ENCODE assay signal across 11 mouse cellular contexts in the genomic region with DNA sequence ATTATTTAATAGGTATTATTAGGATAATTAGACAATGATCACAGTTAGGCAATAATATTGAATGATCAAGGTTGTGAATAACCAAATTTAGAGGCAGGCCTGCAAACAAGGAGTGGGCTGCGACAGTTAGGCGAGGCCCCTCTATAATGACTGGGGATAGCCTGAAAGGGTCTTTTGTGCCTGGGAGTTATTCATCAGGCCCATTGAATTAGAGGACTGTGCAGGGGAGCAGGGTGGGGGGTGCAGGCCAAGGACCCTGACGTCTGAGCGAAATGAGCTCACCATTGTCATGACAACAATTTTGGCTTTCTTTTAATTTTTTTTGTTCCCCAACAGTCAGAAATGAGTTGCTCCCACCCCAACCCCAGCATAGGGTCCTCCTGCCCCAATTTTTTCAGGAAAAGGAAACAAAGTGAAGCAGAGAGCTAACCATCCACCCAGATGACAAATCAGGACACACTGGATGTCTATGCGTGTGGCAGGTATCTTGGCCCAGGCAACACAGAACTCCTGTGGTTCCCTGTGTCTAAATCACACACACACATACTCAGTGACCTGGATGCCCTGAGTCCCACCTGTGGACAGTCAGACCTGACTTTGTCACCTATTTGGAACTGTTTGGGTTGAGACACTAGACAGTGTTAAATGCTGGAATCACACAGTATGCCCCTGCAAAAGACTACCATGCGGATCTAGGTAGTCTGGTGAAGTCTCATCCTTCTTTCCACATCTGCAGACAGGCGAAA. TPM values are rescaled to one million over a fixed set of nuclear protein-coding genes. Genes with fewer than 3 reads are reported as not detected.
DNase-seq lines count a peak whose midpoint lies in the region; ATAC-seq and TF ChIP-seq lines count a peak whose summit lies in the region.
"Had no signal": no experiment of that assay in that cellular context is flagged by ENCODE, and none has a peak within 500 bp of the region (broad histone marks: within the 10 kb centered on the region; RNA-seq: fewer than 3 reads in every experiment).

No protein-coding gene starts in this region.

- TF ChIP-seq CTCF in midbrain, postnatal 0 days (IDR thresholded peaks at IDR 0.05), result no peak

- peaks cover 11% of the 10 kb centered on the region; the same call in 1 of the 2 replicates for H3K27me3 ChIP-seq in midbrain, embryonic 10.5 days (ENCODE audit: low read depth, poor library complexity, severe bottlenecking)
- no peaks in the 10 kb centered on the region for H3K27me3 ChIP-seq in midbrain, postnatal 0 days (ENCODE audit: insufficient read depth, low read length)
- peaks cover 32% of the 10 kb centered on the region for H3K27me3 ChIP-seq in forebrain, embryonic 13.5 days
- no peaks in the 10 kb centered on the region for H3K27me3 ChIP-seq in hindbrain, embryonic 14.5 days (ENCODE audit: control insufficient read depth, insufficient read depth, low read length)
- H3K27me3 ChIP-seq in neural tube, embryonic 14.5 days (ENCODE audit: control insufficient read depth, insufficient read depth, low read length), result no peaks in the 10 kb centered on the region
- H3K27me3 ChIP-seq: kidney, embryonic 15.5 days; liver, embryonic 15.5 days had no signal

- peak; percentile 21 for DNase-seq in midbrain, embryonic 10.5 days (ENCODE audit: low spot score)
- DNase-seq in midbrain, postnatal 0 days (ENCODE audit: low spot score), result no peak
- no peak for DNase-seq in hindbrain, embryonic 14.5 days (ENCODE audit: low spot score)
- no peak for DNase-seq in adrenal gland, postnatal 10 days
- DNase-seq in right cerebral cortex, postnatal 36 days (ENCODE audit: low spot score in 2 of 2), result no peak

- 57% methylated on average over 7 of the region's 7 CpGs for WGBS in midbrain, embryonic 10.5 days
- WGBS in midbrain, postnatal 0 days, result 50% methylated on average over 7 of the region's 7 CpGs
- 11% methylated on average over 7 of the region's 7 CpGs for whole genome bisulfite sequencing in forebrain, embryonic 13.5 days
- WGBS in hindbrain, embryonic 14.5 days, result 30% methylated on average over 7 of the region's 7 CpGs
- 27% methylated on average over 7 of the region's 7 CpGs for WGBS in neural tube, embryonic 14.5 days

- H3K4me2 ChIP-seq in midbrain, postnatal 0 days (ENCODE audit: low read depth, low read length, poor library complexity, severe bottlenecking), result no peak overlapping the region
- no peak overlapping the region for H3K4me2 ChIP-seq in forebrain, embryonic 13.5 days
- H3K4me2 ChIP-seq in hindbrain, embryonic 14.5 days (replicated peaks), result no peak overlapping the region
- H3K4me2 ChIP-seq in neural tube, embryonic 14.5 days (ENCODE audit: low read depth, low read length), result no peak overlapping the region
- H3K4me2 ChIP-seq: kidney, embryonic 15.5 days; liver, embryonic 15.5 days had no signal

- no peak overlapping the region for H3K9ac ChIP-seq in midbrain, postnatal 0 days (replicated peaks; ENCODE audit: low read length, poor library complexity, severe bottlenecking)
- no peak overlapping the region for H3K9ac ChIP-seq in forebrain, embryonic 13.5 days
- no peak overlapping the region for H3K9ac ChIP-seq in hindbrain, embryonic 14.5 days
- no peak overlapping the region for H3K9ac ChIP-seq in neural tube, embryonic 14.5 days (replicated peaks; ENCODE audit: low read depth, low read length)
- H3K9ac ChIP-seq: kidney, embryonic 15.5 days; liver, embryonic 15.5 days had no signal

- H3K4me1 ChIP-seq in midbrain, embryonic 10.5 days, result peaks cover 15% of the 10 kb centered on the region
- no peaks in the 10 kb centered on the region for H3K4me1 ChIP-seq in midbrain, postnatal 0 days (ENCODE audit: insufficient read depth, low read length)
- peaks cover 15% of the 10 kb centered on the region for H3K4me1 ChIP-seq in forebrain, embryonic 13.5 days
- no peaks in the 10 kb centered on the region for H3K4me1 ChIP-seq in hindbrain, embryonic 14.5 days (replicated peaks; ENCODE audit: control insufficient read depth, insufficient read depth, low read length)
- H3K4me1 ChIP-seq in neural tube, embryonic 14.5 days (ENCODE audit: control insufficient read depth, insufficient read depth, low read length), result no peaks in the 10 kb centered on the region
- H3K4me1 ChIP-seq: liver, embryonic 15.5 days had no signal

- peak overlapping the region; percentile 53 for H3K27ac ChIP-seq in midbrain, embryonic 10.5 days (replicated peaks)
- no peak overlapping the region for H3K27ac ChIP-seq in midbrain, postnatal 0 days (ENCODE audit: low read depth, low read length)
- peak overlapping the region; percentile 15; the same call in 1 of the 2 replicates for H3K27ac ChIP-seq in forebrain, embryonic 13.5 days
- no peak overlapping the region for H3K27ac ChIP-seq in hindbrain, embryonic 14.5 days
- H3K27ac ChIP-seq in neural tube, embryonic 14.5 days (ENCODE audit: low read depth, low read length), result no peak overlapping the region
- H3K27ac ChIP-seq: kidney, embryonic 15.5 days; liver, embryonic 15.5 days had no signal

- ATAC-seq in midbrain, postnatal 0 days (ENCODE audit: low FRiP score), result no peak
- ATAC-seq in forebrain, embryonic 13.5 days, result peak; percentile 88
- ATAC-seq in hindbrain, embryonic 14.5 days (ENCODE audit: low FRiP score), result peak; percentile 60; the same call in 1 of the 2 replicates
- ATAC-seq in neural tube, embryonic 14.5 days (ENCODE audit: low read depth), result peak; percentile 56; the same call in 1 of the 2 replicates
- ATAC-seq in erythroblast, adult 5-6 weeks (replicated peaks; ENCODE audit: low FRiP score, poor library complexity, severe bottlenecking), result no peak

- no peaks in the 10 kb centered on the region for H3K9me3 ChIP-seq in midbrain, embryonic 10.5 days (replicated peaks)
- no peaks in the 10 kb centered on the region for H3K9me3 ChIP-seq in midbrain, postnatal 0 days (ENCODE audit: low read length)
- no peaks in the 10 kb centered on the region for H3K9me3 ChIP-seq in forebrain, embryonic 13.5 days (replicated peaks)
- H3K9me3 ChIP-seq in hindbrain, embryonic 14.5 days (ENCODE audit: control insufficient read depth, low read length), result no peaks in the 10 kb centered on the region
- no peaks in the 10 kb centered on the region for H3K9me3 ChIP-seq in neural tube, embryonic 14.5 days (ENCODE audit: control insufficient read depth, low read length)
- H3K9me3 ChIP-seq: kidney, embryonic 15.5 days; liver, embryonic 15.5 days had no signal

- no peaks in the 10 kb centered on the region for H3K36me3 ChIP-seq in midbrain, embryonic 10.5 days
- H3K36me3 ChIP-seq in midbrain, postnatal 0 days (ENCODE audit: insufficient read depth, low read length), result no peaks in the 10 kb centered on the region
- no peaks in the 10 kb centered on the region for H3K36me3 ChIP-seq in forebrain, embryonic 13.5 days (ENCODE audit: poor library complexity, severe bottlenecking)
- H3K36me3 ChIP-seq in hindbrain, embryonic 14.5 days (replicated peaks; ENCODE audit: control insufficient read depth, insufficient read depth), result no peaks in the 10 kb centered on the region
- no peaks in the 10 kb centered on the region for H3K36me3 ChIP-seq in neural tube, embryonic 14.5 days (ENCODE audit: control insufficient read depth, insufficient read depth, low read length)
- H3K36me3 ChIP-seq: kidney, embryonic 15.5 days; liver, embryonic 15.5 days had no signal

- no peak overlapping the region for H3K4me3 ChIP-seq in midbrain, embryonic 10.5 days
- no peak overlapping the region for H3K4me3 ChIP-seq in midbrain, postnatal 0 days (ENCODE audit: low read depth, low read length)
- no peak overlapping the region for H3K4me3 ChIP-seq in forebrain, embryonic 13.5 days
- no peak overlapping the region for H3K4me3 ChIP-seq in hindbrain, embryonic 14.5 days (replicated peaks; ENCODE audit: low read length)
- H3K4me3 ChIP-seq in neural tube, embryonic 14.5 days (ENCODE audit: low read depth, low read length), result no peak overlapping the region
- H3K4me3 ChIP-seq: kidney, embryonic 15.5 days; liver, embryonic 15.5 days had no signal

RNA-seq across cellular contexts. Expression of gene Parva, which starts 27.7 kb away (rescaled TPM):
- polyA plus RNA-seq in midbrain, embryonic 10.5 days (2016; fragmentation: Nextera tagmentation; extraction: Ambion mirVana), result 50.9 and 55.6 TPM in 2 replicates
- 23.2 and 25.8 TPM in 2 replicates for total RNA-seq in midbrain, postnatal 0 days (2014; rRNA removed)
- 22.9 and 23.3 TPM in 2 replicates for polyA plus RNA-seq in midbrain, postnatal 0 days (2015; fragmentation: Nextera tagmentation; extraction: Ambion mirVana)
- 27.6 and 31.9 TPM in 2 replicates for polyA plus RNA-seq in forebrain, embryonic 13.5 days (2015; fragmentation: Nextera tagmentation; extraction: Ambion mirVana)
- polyA plus RNA-seq in hindbrain, embryonic 14.5 days (2014; fragmentation: Nextera tagmentation; extraction: Ambion mirVana), result 28.1 and 28.8 TPM in 2 replicates
- polyA plus RNA-seq in neural tube, embryonic 14.5 days (2014; fragmentation: Nextera tagmentation; extraction: Ambion mirVana), result 18.4 and 29.9 TPM in 2 replicates
- 100 to 1,000 TPM in 1 of 2 experiments, 10 to 100 TPM in 1; 84.3 to 105 TPM for total RNA-seq in adrenal gland, postnatal 10 days (2021)
- total RNA-seq in erythroblast, adult 5-6 weeks (2015; ENCODE audit: low replicate concordance), result not detected in 2 replicates
- total RNA-seq in erythroblast, adult 5-6 weeks (2017; ENCODE audit: low replicate concordance), result not detected in 2 replicates
- total RNA-seq: megakaryocyte progenitor cell, adult 5-6 weeks had no signal

Comparison
In these comparisons a context has a peak if more than half of its experiments do, and no peak if none do; other contexts are left out.
1. H3K27ac ChIP-seq: peak in midbrain, embryonic 10.5 days (single experiment) and forebrain, embryonic 13.5 days (single experiment); none in midbrain, postnatal 0 days (single experiment), hindbrain, embryonic 14.5 days (single experiment) and neural tube, embryonic 14.5 days (single experiment).
2. ATAC-seq: peak in forebrain, embryonic 13.5 days (single experiment), hindbrain, embryonic 14.5 days (single experiment) and neural tube, embryonic 14.5 days (single experiment); none in midbrain, postnatal 0 days (single experiment) and erythroblast, adult 5-6 weeks (single experiment).